Mouse (Mus musculus) liver, adult 2 months (tissue): ENCODE results near the gene Shisal1.

Experiments
- CTCF ChIP-seq: fragments of 200-500 bp; IDR thresholded peaks from 2 replicates; pipeline ENCODE4 v1.5.1; 2011; ENCODE audit warnings: low read depth, low read length, control low read depth
- POLR2A ChIP-seq: fragments of 200-500 bp; IDR thresholded peaks from 2 replicates; pipeline ENCODE4 v1.6.1; 2011; ENCODE audit warnings: low read length, control low read depth; ENCODE audit not compliant: insufficient read depth; ENCODE audit errors: extremely low read depth

- TF ChIP-seq POLR2A = no peak
- no peak for TF ChIP-seq CTCF
Observed at GRCm38 (mm10) chr15:84365675-84366381, 81.1 kb downstream of the Shisal1 start.
